Mouse (Mus musculus) heart, postnatal 0 days (tissue): ENCODE measurements at regions not wholly inside any gene's neighbourhood (a gene's known extent, or its start where the extent isn't known, plus 50 kb on each side); places are given as distances from the start of the nearest gene placed in this dataset.

Source experiments
- ATAC-seq: fragments of 200-750 bp; cut with Nextera tagmentation; 2 replicates; pipeline ENCODE4 v1.8.0; 2017; ENCODE audit warnings: low read depth, moderate number of reproducible peaks, moderate library complexity; ENCODE audit not compliant: insufficient read depth
- DNase-seq: peaks from one replicate; pipeline ENCODE4 v3.0.0-alpha.2; 2016; ENCODE audit warnings: low spot score
- H3K27ac ChIP-seq: fragments of 300-500 bp; sonication (generic); 2 replicates; pipeline ENCODE4 v1.5.1; 2014; ENCODE audit warnings: low read depth, mild to moderate bottlenecking
- H3K27me3 ChIP-seq: fragments of 300-500 bp; sonication (generic); 2 replicates; pipeline ENCODE4 v1.6.1; 2014; ENCODE audit warnings: low read length, mixed read lengths; ENCODE audit not compliant: control insufficient read depth, insufficient read depth
- H3K36me3 ChIP-seq: fragments of 300-500 bp; sonication (generic); replicated peaks from 2 replicates; pipeline ENCODE4 v1.6.1; 2014; ENCODE audit warnings: low read length, mixed read lengths; ENCODE audit not compliant: control insufficient read depth, insufficient read depth
- H3K4me1 ChIP-seq: fragments of 300-500 bp; sonication (generic); 2 replicates; pipeline ENCODE4 v1.6.1; 2014; ENCODE audit warnings: antibody characterized with exemption; ENCODE audit not compliant: control insufficient read depth, insufficient read depth
- H3K4me2 ChIP-seq: fragments of 300-500 bp; sonication (generic); 2 replicates; pipeline ENCODE4 v1.6.1; 2014; ENCODE audit warnings: low read depth, mild to moderate bottlenecking, low read length, moderate library complexity
- H3K4me3 ChIP-seq: fragments of 300-500 bp; sonication (generic); 2 replicates; pipeline ENCODE4 v1.5.1; 2014; ENCODE audit warnings: low read depth, low read length
- H3K9ac ChIP-seq: fragments of 300-500 bp; sonication (generic); replicated peaks from 2 replicates; pipeline ENCODE4 v1.6.1; 2014; ENCODE audit warnings: low read depth, low read length, mixed read lengths
- H3K9me3 ChIP-seq: fragments of 300-500 bp; sonication (generic); replicated peaks from 2 replicates; pipeline ENCODE4 v1.6.1; 2016; ENCODE audit warnings: low read length; ENCODE audit not compliant: control insufficient read depth
- CTCF ChIP-seq: IDR thresholded peaks from 2 replicates; pipeline ENCODE4 v1.5.1; 2016; ENCODE audit warnings: antibody characterized with exemption, control low read depth, low read depth
- EP300 ChIP-seq: IDR thresholded peaks from 2 replicates; pipeline ENCODE4 v1.6.1; 2016; ENCODE audit warnings: antibody characterized with exemption, low read depth
- WGBS: fragments of 180-500 bp; shearing (Covaris S2); extraction: QIAGEN DNeasy Blood & Tissue Kit; methylation state at CpG from one replicate; pipeline ENCODE4 v1.1.7; 2014; 5-methylcytosine and 5-hydroxymethylcytosine counted together

GRCm38 (mm10) chr15:63724543-63725186, 120.3 kb downstream of the Gsdmc2 start:
- DNase-seq (no peak), ATAC-seq (no peak)
- H3K9ac ChIP-seq, result no peak overlapping the region
- no peaks in the 10 kb centered on the region for H3K9me3 ChIP-seq
- no peaks in the 10 kb centered on the region for H3K36me3 ChIP-seq
- H3K27me3 ChIP-seq, result no peaks in the 10 kb centered on the region
- peaks cover 25% of the 10 kb centered on the region for H3K4me1 ChIP-seq
- TF ChIP-seq EP300 (no peak), CTCF (no peak)
- no peak overlapping the region for H3K27ac ChIP-seq
- no peak overlapping the region for H3K4me2 ChIP-seq
- 55% methylated on average over 5 of the region's 5 CpGs for WGBS
- no peak overlapping the region for H3K4me3 ChIP-seq

- peaks cover 25% of the 10 kb centered on the region for H3K4me1 ChIP-seq
- WGBS, result 54% methylated on average over 9 of the region's 9 CpGs
- DNase-seq (peak; percentile 21), ATAC-seq (peak; percentile 69)
- H3K4me2 ChIP-seq, result no peak overlapping the region
- H3K9ac ChIP-seq, result no peak overlapping the region
- no peak for TF ChIP-seq CTCF
- no peak for TF ChIP-seq EP300
- H3K27ac ChIP-seq, result no peak overlapping the region
- no peak overlapping the region for H3K4me3 ChIP-seq
- H3K9me3 ChIP-seq, result no peaks in the 10 kb centered on the region
- H3K36me3 ChIP-seq, result no peaks in the 10 kb centered on the region
- H3K27me3 ChIP-seq, result no peaks in the 10 kb centered on the region
Measured at GRCm38 (mm10) chr15:63722991-63723390, 122.0 kb downstream of the Gsdmc2 start.

GRCm38 (mm10) chr15:63721669-63722357, 123.2 kb downstream of the Gsdmc2 start:
- TF ChIP-seq CTCF (peak; percentile 59), EP300 (no peak)
- Histone ChIP-seq H3K4me2 (no peak overlapping the region), H3K4me3 (no peak overlapping the region), H3K9ac (no peak overlapping the region), H3K36me3 (no peaks in the 10 kb centered on the region), H3K4me1 (peaks cover 21% of the 10 kb centered on the region), H3K27ac (no peak overlapping the region), H3K9me3 (no peaks in the 10 kb centered on the region), H3K27me3 (no peaks in the 10 kb centered on the region)
- WGBS, result 78% methylated on average over 3 of the region's 3 CpGs
- no peak for DNase-seq
- ATAC-seq, result no peak

- WGBS, result 91% methylated on average over 8 of the region's 8 CpGs
- Histone ChIP-seq H3K4me1 (no peaks in the 10 kb centered on the region), H3K27me3 (no peaks in the 10 kb centered on the region), H3K4me2 (no peak overlapping the region), H3K4me3 (no peak overlapping the region), H3K27ac (no peak overlapping the region), H3K36me3 (no peaks in the 10 kb centered on the region), H3K9me3 (no peaks in the 10 kb centered on the region), H3K9ac (no peak overlapping the region)
- no peak for DNase-seq
- no peak for TF ChIP-seq EP300
- TF ChIP-seq CTCF, result no peak
- ATAC-seq, result no peak
Measured at GRCm38 (mm10) chr15:63717812-63718211, 127.2 kb downstream of the Gsdmc2 start.

- WGBS, result 83% methylated on average over 3 of the region's 3 CpGs
- no peak overlapping the region for H3K9ac ChIP-seq
- ATAC-seq (no peak), DNase-seq (no peak)
- no peaks in the 10 kb centered on the region for H3K27me3 ChIP-seq
- no peaks in the 10 kb centered on the region for H3K4me1 ChIP-seq
- no peak overlapping the region for H3K27ac ChIP-seq
- H3K9me3 ChIP-seq, result no peaks in the 10 kb centered on the region
- H3K4me3 ChIP-seq, result no peak overlapping the region
- H3K4me2 ChIP-seq, result no peak overlapping the region
- no peaks in the 10 kb centered on the region for H3K36me3 ChIP-seq
- TF ChIP-seq EP300 (no peak), CTCF (no peak)
Measured at GRCm38 (mm10) chr15:63713697-63714096, 131.3 kb downstream of the Gsdmc2 start.
